Mouse (Mus musculus): ENCODE measurements around the gene Prp2. TPM values are rescaled to one million over a fixed set of nuclear protein-coding genes. Genes with fewer than 3 reads are reported as not detected.

Prp2 gene
- not detected in 2 replicates for polyA plus RNA-seq (2015; fragmentation: Nextera tagmentation; extraction: Ambion mirVana)

GRCm38 (mm10) chr6:132595613-132596012 is at the start of gene Prp2:
TSS of gene Prp2 (plus strand) at chr6:132595913.

GRCm38 (mm10) chr6:132569509-132569908 is 26.2 kb upstream of the Prp2 start, which contains the start of gene Prh1:
TSS of gene Prh1 (plus strand) at chr6:132569809.

Other genes starting within 250 kb of the Prp2 start
- gene Gm8882, start 231.8 kb upstream of the Prp2 start, polyA plus RNA-seq (2015; fragmentation: Nextera tagmentation; extraction: Ambion mirVana): not detected in 2 replicates
- not detected in 2 replicates for gene Prh1, start 26.1 kb upstream of the Prp2 start, polyA plus RNA-seq (2015; fragmentation: Nextera tagmentation; extraction: Ambion mirVana)
- gene A630073D07Rik, start 55.6 kb downstream of the Prp2 start, polyA plus RNA-seq (2015; fragmentation: Nextera tagmentation; extraction: Ambion mirVana): not detected in 2 replicates
- not detected in 2 replicates for gene Tas2r120, start 61.0 kb downstream of the Prp2 start, polyA plus RNA-seq (2015; fragmentation: Nextera tagmentation; extraction: Ambion mirVana)
- gene Tas2r121, start 105.1 kb downstream of the Prp2 start, polyA plus RNA-seq (2015; fragmentation: Nextera tagmentation; extraction: Ambion mirVana): not detected in 2 replicates
- gene Tas2r122, start 116.0 kb downstream of the Prp2 start, polyA plus RNA-seq (2015; fragmentation: Nextera tagmentation; extraction: Ambion mirVana): not detected in 2 replicates
- gene Tas2r115, start 142.1 kb downstream of the Prp2 start, polyA plus RNA-seq (2015; fragmentation: Nextera tagmentation; extraction: Ambion mirVana): not detected in 2 replicates
- not detected in 2 replicates for gene Tas2r124, start 158.8 kb downstream of the Prp2 start, polyA plus RNA-seq (2015; fragmentation: Nextera tagmentation; extraction: Ambion mirVana)
- not detected in 2 replicates for gene Tas2r102, start 166.2 kb downstream of the Prp2 start, polyA plus RNA-seq (2015; fragmentation: Nextera tagmentation; extraction: Ambion mirVana)
- gene Tas2r136, start 182.2 kb downstream of the Prp2 start, polyA plus RNA-seq (2015; fragmentation: Nextera tagmentation; extraction: Ambion mirVana): not detected in 2 replicates
- gene Tas2r117, start 206.9 kb downstream of the Prp2 start, polyA plus RNA-seq (2015; fragmentation: Nextera tagmentation; extraction: Ambion mirVana): not detected in 2 replicates

Measured in urinary bladder, postnatal 0 days (tissue).